Mouse (Mus musculus) liver, adult 2 months (tissue): Measurements from ENCODE around the gene Lrrc59.

ENCODE experiments used
- CTCF ChIP-seq: fragments of 200-500 bp; IDR thresholded peaks from 2 replicates; pipeline ENCODE4 v1.5.1; 2011; ENCODE audit warnings: low read depth, low read length, control low read depth
- POLR2A ChIP-seq: fragments of 200-500 bp; IDR thresholded peaks from 2 replicates; pipeline ENCODE4 v1.6.1; 2011; ENCODE audit warnings: low read length, control low read depth; ENCODE audit not compliant: insufficient read depth; ENCODE audit errors: extremely low read depth

- no peak for TF ChIP-seq CTCF
- TF ChIP-seq POLR2A = no peak
These were observed 31.8 kb downstream of the Lrrc59 start for GRCm38 (mm10) chr11:94661344-94661743.
